ENCODE assay signal across 21 mouse cellular contexts in genomic region chr1:74809007-74809406, GRCm38 (mm10). TPM values are rescaled to one million over a fixed set of nuclear protein-coding genes. Genes with fewer than 3 reads are reported as not detected.
DNase-seq lines count a peak whose midpoint lies in the region; ATAC-seq and TF ChIP-seq lines count a peak whose summit lies in the region.
"Had no signal": no experiment of that assay in that cellular context is flagged by ENCODE, and none has a peak within 500 bp of the region (broad histone marks: within the 10 kb centered on the region; RNA-seq: fewer than 3 reads in every experiment).

No protein-coding gene starts in this region.

- no peaks in the 10 kb centered on the region for H3K4me1 ChIP-seq in heart, adult 2 months (ENCODE audit: control insufficient read depth, insufficient read depth, low read length)
- peaks cover 3% of the 10 kb centered on the region; the same call in 1 of the 2 replicates for H3K4me1 ChIP-seq in stomach, postnatal 0 days (replicated peaks; ENCODE audit: control insufficient read depth, insufficient read depth)

- no peak overlapping the region for H3K4me3 ChIP-seq in heart, adult 2 months
- H3K4me3 ChIP-seq in stomach, postnatal 0 days (ENCODE audit: low read depth, low read length) = no peak overlapping the region

- 54% methylated on average over 10 of the region's 10 CpGs for WGBS in heart, adult 2 months
- 53% methylated on average over 10 of the region's 10 CpGs for WGBS in stomach, postnatal 0 days

- H3K27me3 ChIP-seq in heart, adult 2 months (ENCODE audit: control insufficient read depth, insufficient read depth, low read length) = peaks cover 10% of the 10 kb centered on the region
- H3K27me3 ChIP-seq in stomach, postnatal 0 days (ENCODE audit: control insufficient read depth, insufficient read depth, low read length) = peaks cover 15% of the 10 kb centered on the region; the same call in 1 of the 2 replicates

- H3K4me2 ChIP-seq in stomach, postnatal 0 days (replicated peaks; ENCODE audit: low read depth) = no peak overlapping the region

- intact Hi-C loops in heart, adult 2 months (cut with DNase I) = no loop called here
- intact Hi-C loops in heart, postnatal 36 days (cut with DNase I) = no loop called here
- intact Hi-C loops in heart, postnatal 25 days (cut with DNase I) = no loop called here

- no peak for TF ChIP-seq POLR2A in heart, adult 2 months (IDR thresholded peaks at IDR 0.05; ENCODE audit: insufficient read depth, low read depth, low read length)

- no peaks in the 10 kb centered on the region for H3K9me3 ChIP-seq in stomach, postnatal 0 days (ENCODE audit: control insufficient read depth, low read length)
- H3K9me3 ChIP-seq: embryonic facial prominence, embryonic 12.5 days; limb, embryonic 13.5 days; midbrain, embryonic 15.5 days; stomach, embryonic 15.5 days had no signal

- TF ChIP-seq EP300 in heart, adult 2 months (IDR thresholded peaks at IDR 0.05; ENCODE audit: insufficient read depth, low read depth, low read length) = no peak
- no peak for TF ChIP-seq EP300 in stomach, postnatal 0 days (optimal IDR thresholded peaks at IDR 0.05)

- ATAC-seq in stomach, postnatal 0 days (ENCODE audit: low FRiP score, low TSS enrichment) = no peak
- ATAC-seq in granulocyte monocyte progenitor cell, adult 5-6 weeks (replicated peaks; ENCODE audit: poor library complexity, severe bottlenecking) = no peak

- TF ChIP-seq CTCF in heart, adult 2 months (IDR thresholded peaks at IDR 0.05) = 0 out of 2 replicates have a peak, but pooled peaks have one; percentile 8
- peak; percentile 43 for TF ChIP-seq CTCF in stomach, postnatal 0 days (IDR thresholded peaks at IDR 0.05; ENCODE audit: low read depth)

- H3K36me3 ChIP-seq in heart, adult 2 months (ENCODE audit: control insufficient read depth, insufficient read depth, low read length) = no peaks in the 10 kb centered on the region
- no peaks in the 10 kb centered on the region for H3K36me3 ChIP-seq in stomach, postnatal 0 days (ENCODE audit: control insufficient read depth, insufficient read depth, low read length)
- H3K36me3 ChIP-seq: embryonic facial prominence, embryonic 12.5 days; limb, embryonic 13.5 days; midbrain, embryonic 15.5 days; stomach, embryonic 15.5 days had no signal

- H3K79me2 ChIP-seq in heart, adult 2 months (replicated peaks; ENCODE audit: control insufficient read depth, insufficient read depth, low read length) = no peaks in the 10 kb centered on the region

- no peak for DNase-seq in heart, adult 2 months
- DNase-seq in heart, postnatal 36 days = no peak
- peak; percentile 20 for DNase-seq in lung, postnatal 10 days
- no peak for DNase-seq in lung, postnatal 4 days
- peak; percentile 59 for DNase-seq in NIH3T3 (ENCODE audit: low read depth)
- no peak for DNase-seq in stomach, postnatal 0 days (ENCODE audit: low spot score)
- DNase-seq in heart, postnatal 25 days (ENCODE audit: low spot score) = no peak
- DNase-seq: cerebellum, adult 9-10 months; gastrocnemius, postnatal 25 days; kidney, postnatal 36 days; lung, postnatal 14 days had no signal

- no peak overlapping the region for H3K9ac ChIP-seq in heart, adult 2 months (ENCODE audit: low read depth, low read length)
- H3K9ac ChIP-seq in stomach, postnatal 0 days (ENCODE audit: low read length) = no peak overlapping the region
- H3K9ac ChIP-seq: embryonic facial prominence, embryonic 12.5 days; midbrain, embryonic 15.5 days; stomach, embryonic 15.5 days had no signal

- H3K27ac ChIP-seq in heart, adult 2 months = no peak overlapping the region
- H3K27ac ChIP-seq in stomach, postnatal 0 days (replicated peaks) = no peak overlapping the region
- H3K27ac ChIP-seq: embryonic facial prominence, embryonic 12.5 days; limb, embryonic 13.5 days; midbrain, embryonic 15.5 days; stomach, embryonic 15.5 days had no signal

RNA-seq across cellular contexts. Expression of gene Wnt10a, which starts 17.7 kb away (rescaled TPM):
- total RNA-seq in heart, adult 2 months (2021) = not detected
- polyA plus RNA-seq in heart, adult 2 months (2012; rRNA removed) = not detected in 2 replicates
- not detected for total RNA-seq in heart, postnatal 36 days (2021)
- 8.7 and 10.6 TPM in 2 replicates for polyA plus RNA-seq in stomach, postnatal 0 days (2015; fragmentation: Nextera tagmentation; extraction: Ambion mirVana)
- not detected for total RNA-seq in heart, postnatal 25 days (2021)
- total RNA-seq in granulocyte monocyte progenitor cell, adult 5-6 weeks (2014; fragmentation: Nextera tagmentation) = not detected in 2 replicates
- total RNA-seq in granulocyte monocyte progenitor cell, adult 5-6 weeks (2017) = not detected in 2 replicates
- total RNA-seq: gastrocnemius, postnatal 25 days; neutrophil, adult 5-6 weeks had no signal

RNA-seq across cellular contexts. Expression of gene Wnt6, which starts 37.3 kb away (rescaled TPM):
- total RNA-seq in heart, adult 2 months (2021) = under 1 TPM; 0.32 to 0.70 TPM
- 0.38 and 0.39 TPM in 2 replicates for polyA plus RNA-seq in heart, adult 2 months (2012; rRNA removed)
- total RNA-seq in heart, postnatal 36 days (2021) = under 1 TPM; 0.14 to 0.33 TPM
- 3.6 and 4.8 TPM in 2 replicates for polyA plus RNA-seq in stomach, postnatal 0 days (2015; fragmentation: Nextera tagmentation; extraction: Ambion mirVana)
- under 1 TPM in 1 of 2 experiments, not detected in 1; 0.20 TPM for total RNA-seq in heart, postnatal 25 days (2021)
- total RNA-seq in granulocyte monocyte progenitor cell, adult 5-6 weeks (2014; fragmentation: Nextera tagmentation) = not detected in 2 replicates
- 0.21 and 1.2 TPM in 2 replicates for total RNA-seq in granulocyte monocyte progenitor cell, adult 5-6 weeks (2017)
- total RNA-seq: neutrophil, adult 5-6 weeks had no signal
- polyA plus RNA-seq: activated CD4-positive, CD25-positive, alpha-beta regulatory T cell, adult 4 months; inflammation-experienced regulatory T-cells, adult 6 months had no signal

RNA-seq across cellular contexts. Expression of gene Cdk5r2, which starts 45.7 kb away (rescaled TPM):
- total RNA-seq in heart, adult 2 months (2021) = under 1 TPM in 1 of 2 experiments, not detected in 1; 0.07 TPM
- polyA plus RNA-seq in heart, adult 2 months (2012; rRNA removed) = 0.06 and 0.15 TPM in 2 replicates
- total RNA-seq in heart, postnatal 36 days (2021) = not detected
- polyA plus RNA-seq in stomach, postnatal 0 days (2015; fragmentation: Nextera tagmentation; extraction: Ambion mirVana) = 0.12 and 0.19 TPM in 2 replicates
- not detected for total RNA-seq in heart, postnatal 25 days (2021)
- not detected in 2 replicates for total RNA-seq in granulocyte monocyte progenitor cell, adult 5-6 weeks (2014; fragmentation: Nextera tagmentation)
- total RNA-seq in granulocyte monocyte progenitor cell, adult 5-6 weeks (2017) = not detected in 2 replicates
- total RNA-seq: gastrocnemius, postnatal 25 days; neutrophil, adult 5-6 weeks had no signal
- polyA plus RNA-seq: activated CD4-positive, CD25-positive, alpha-beta regulatory T cell, adult 4 months; heart, embryonic 16.5 days; inflammation-experienced regulatory T-cells, adult 6 months had no signal

RNA-seq across cellular contexts. Expression of gene Prkag3, which starts 60.0 kb away (rescaled TPM):
- 1 to 10 TPM; 1.1 to 1.3 TPM for total RNA-seq in heart, adult 2 months (2021)
- polyA plus RNA-seq in heart, adult 2 months (2012; rRNA removed) = 2.1 and 3.0 TPM in 2 replicates
- 1 to 10 TPM; 1.1 to 1.4 TPM for total RNA-seq in heart, postnatal 36 days (2021)
- polyA plus RNA-seq in stomach, postnatal 0 days (2015; fragmentation: Nextera tagmentation; extraction: Ambion mirVana) = 0.25 and 0.29 TPM in 2 replicates
- total RNA-seq in heart, postnatal 25 days (2021) = 1 to 10 TPM in 1 of 2 experiments, under 1 TPM in 1; 0.96 to 2.7 TPM
- total RNA-seq in granulocyte monocyte progenitor cell, adult 5-6 weeks (2014; fragmentation: Nextera tagmentation) = not detected in 2 replicates
- not detected in 2 replicates for total RNA-seq in granulocyte monocyte progenitor cell, adult 5-6 weeks (2017)
- polyA plus RNA-seq: activated CD4-positive, CD25-positive, alpha-beta regulatory T cell, adult 4 months; forebrain, embryonic 14.5 days; inflammation-experienced regulatory T-cells, adult 6 months; midbrain, embryonic 15.5 days had no signal

Comparison
In these comparisons a context has a peak if more than half of its experiments do, and no peak if none do; other contexts are left out.
1. DNase-seq: peak in lung, postnatal 10 days (single experiment) and NIH3T3 (single experiment); none in heart, adult 2 months (0 of 2), heart, postnatal 36 days (0 of 2), lung, postnatal 4 days (0 of 2), stomach, postnatal 0 days (single experiment) and heart, postnatal 25 days (single experiment).